Mouse (Mus musculus) liver, embryonic 16.5 days (tissue): ENCODE data around the gene Fkbp11. TPM values are rescaled to one million over a fixed set of nuclear protein-coding genes. Genes with fewer than 3 reads are reported as not detected.

Experiments
- ATAC-seq: fragments of 200-750 bp; cut with Nextera tagmentation; 2 replicates; pipeline ENCODE4 v1.8.0; 2017; ENCODE audit warnings: low read depth, mild to moderate bottlenecking, moderate number of reproducible peaks, moderate library complexity
- H3K27ac ChIP-seq: fragments of 300-500 bp; sonication (generic); 2 replicates; pipeline ENCODE4 v1.5.1; 2014; ENCODE audit warnings: mild to moderate bottlenecking, low read length
- H3K27me3 ChIP-seq: fragments of 300-500 bp; sonication (generic); 2 replicates; pipeline ENCODE4 v1.6.1; 2014; ENCODE audit warnings: low read depth, low read length, mixed read lengths; ENCODE audit not compliant: control insufficient read depth, insufficient read depth
- H3K36me3 ChIP-seq: fragments of 300-500 bp; sonication (generic); 2 replicates; pipeline ENCODE4 v1.6.1; 2014; ENCODE audit warnings: mild to moderate bottlenecking; ENCODE audit not compliant: control insufficient read depth, insufficient read depth
- H3K4me1 ChIP-seq: fragments of 300-500 bp; sonication (generic); 2 replicates; pipeline ENCODE4 v1.6.1; 2014; ENCODE audit warnings: low read depth, low read length, mixed read lengths; ENCODE audit not compliant: control insufficient read depth
- H3K4me2 ChIP-seq: fragments of 300-500 bp; sonication (generic); 2 replicates; pipeline ENCODE4 v1.6.1; 2014; ENCODE audit warnings: low read depth, low read length, mixed read lengths
- H3K4me3 ChIP-seq: fragments of 300-500 bp; sonication (generic); 2 replicates; pipeline ENCODE4 v1.5.1; 2014; ENCODE audit warnings: low read depth, mild to moderate bottlenecking, low read length
- H3K9ac ChIP-seq: fragments of 300-500 bp; sonication (generic); 2 replicates; pipeline ENCODE4 v1.6.1; 2014; ENCODE audit warnings: low read depth, low read length
- H3K9me3 ChIP-seq: fragments of 300-500 bp; sonication (generic); replicated peaks from 2 replicates; pipeline ENCODE4 v1.6.1; 2016; ENCODE audit warnings: low read length; ENCODE audit not compliant: control insufficient read depth
- WGBS: fragments of 180-500 bp; shearing (Covaris S2); extraction: QIAGEN DNeasy Blood & Tissue Kit; methylation state at CpG from one replicate; pipeline ENCODE4 v1.1.7; 2014; ENCODE audit not compliant: insufficient replicate concordance; 5-methylcytosine and 5-hydroxymethylcytosine counted together
- polyA plus RNA-seq: library from polyadenylated mRNA; unstranded; fragments of >200 nt; fragmentation: Nextera tagmentation; extraction: Ambion mirVana; gene quantifications from 2 replicates; pipeline ENCODE4 v1.2.1, GENCODE M21; 2015

Fkbp11 gene
- 172 and 182 TPM in 2 replicates for polyA plus RNA-seq

- H3K36me3 ChIP-seq = no peaks in the 10 kb centered on the region
- peak within 1 kb of the TSS; percentile 61 for H3K4me3 ChIP-seq
- peak within 1 kb of the TSS; percentile 65 for H3K9ac ChIP-seq
- H3K4me1 ChIP-seq = peaks cover 15% of the 10 kb centered on the region
- H3K4me2 ChIP-seq = peak within 1 kb of the TSS; percentile 63
- peaks cover 12% of the 10 kb centered on the region; the same call in 1 of the 2 replicates for H3K27me3 ChIP-seq
- H3K9me3 ChIP-seq = no peaks in the 10 kb centered on the region
- peak within 1 kb of the TSS; percentile 58 for H3K27ac ChIP-seq
- under 1% methylated on average over 39 of the region's 39 CpGs for WGBS
- ATAC-seq = peak; percentile 82
These were observed at the start of gene Fkbp11 for GRCm38 (mm10) chr15:98727443-98728321. TSS of gene Fkbp11 (minus strand) at chr15:98728198.

GRCm38 (mm10) chr15:98777762-98778161, 49.8 kb upstream of the Fkbp11 start, which contains the start of gene Wnt10b:
TSS of gene Wnt10b (minus strand) at chr15:98778150.
- H3K9ac ChIP-seq = no peak within 1 kb of the TSS
- ATAC-seq = no peak
- H3K4me3 ChIP-seq = no peak within 1 kb of the TSS

GRCm38 (mm10) chr15:98777005-98777616, 49.1 kb upstream of the Fkbp11 start:
- no peak overlapping the region for H3K27ac ChIP-seq
- no peaks in the 10 kb centered on the region for H3K9me3 ChIP-seq
- H3K4me1 ChIP-seq = peaks cover 5% of the 10 kb centered on the region
- no peaks in the 10 kb centered on the region for H3K36me3 ChIP-seq
- no peak overlapping the region for H3K4me3 ChIP-seq
- no peak for ATAC-seq
- H3K27me3 ChIP-seq = peaks cover 96% of the 10 kb centered on the region
- WGBS = 3% methylated on average over 19 of the region's 19 CpGs
- no peak overlapping the region for H3K9ac ChIP-seq
- H3K4me2 ChIP-seq = no peak overlapping the region

More at GRCm38 (mm10) chr15:98777762-98778161, 49.8 kb upstream of the Fkbp11 start, which contains the start of gene Wnt10b:
- H3K4me1 ChIP-seq = peaks cover 5% of the 10 kb centered on the region
- no peak within 1 kb of the TSS for H3K4me2 ChIP-seq
- no peak within 1 kb of the TSS for H3K27ac ChIP-seq
- peaks cover 94% of the 10 kb centered on the region for H3K27me3 ChIP-seq
- H3K36me3 ChIP-seq = no peaks in the 10 kb centered on the region
- H3K9me3 ChIP-seq = no peaks in the 10 kb centered on the region
- WGBS = under 1% methylated on average over 31 of the region's 33 CpGs

- 1% methylated on average over 55 of the region's 62 CpGs for WGBS
These were observed 48.4 kb upstream of the Fkbp11 start for GRCm38 (mm10) chr15:98776280-98777004.

GRCm38 (mm10) chr15:98775533-98775932, 47.5 kb upstream of the Fkbp11 start:
- 5% methylated on average over 5 of the region's 5 CpGs for WGBS
- peaks cover 93% of the 10 kb centered on the region for H3K27me3 ChIP-seq

More at GRCm38 (mm10) chr15:98776280-98777004, 48.4 kb upstream of the Fkbp11 start:
- no peak for ATAC-seq
- no peaks in the 10 kb centered on the region for H3K36me3 ChIP-seq
- peaks cover 98% of the 10 kb centered on the region for H3K27me3 ChIP-seq
- peak overlapping the region; percentile 6; the same call in 1 of the 2 replicates for H3K4me3 ChIP-seq
- peaks cover 5% of the 10 kb centered on the region for H3K4me1 ChIP-seq
- no peak overlapping the region for H3K27ac ChIP-seq
- no peaks in the 10 kb centered on the region for H3K9me3 ChIP-seq
- H3K4me2 ChIP-seq = peak overlapping the region; percentile 13; the same call in 1 of the 2 replicates
- H3K9ac ChIP-seq = no peak overlapping the region

GRCm38 (mm10) chr15:98774096-98774495, 46.1 kb upstream of the Fkbp11 start:
- no peak overlapping the region for H3K27ac ChIP-seq
- peaks cover 5% of the 10 kb centered on the region for H3K4me1 ChIP-seq
- no peak overlapping the region for H3K4me2 ChIP-seq
- H3K36me3 ChIP-seq = no peaks in the 10 kb centered on the region
- no peak for ATAC-seq
- no peaks in the 10 kb centered on the region for H3K9me3 ChIP-seq
- no peak overlapping the region for H3K9ac ChIP-seq
- 29% methylated on average over 15 of the region's 15 CpGs for WGBS
- peaks cover 81% of the 10 kb centered on the region for H3K27me3 ChIP-seq
- no peak overlapping the region for H3K4me3 ChIP-seq

More at GRCm38 (mm10) chr15:98775533-98775932, 47.5 kb upstream of the Fkbp11 start:
- Histone ChIP-seq H3K4me3 (no peak overlapping the region), H3K4me2 (no peak overlapping the region), H3K27ac (no peak overlapping the region), H3K4me1 (peaks cover 5% of the 10 kb centered on the region), H3K9me3 (no peaks in the 10 kb centered on the region), H3K9ac (no peak overlapping the region), H3K36me3 (no peaks in the 10 kb centered on the region)
- ATAC-seq = no peak

GRCm38 (mm10) chr15:98772511-98773211, 44.7 kb upstream of the Fkbp11 start:
- Histone ChIP-seq H3K9ac (peak overlapping the region; percentile 3; the same call in 1 of the 2 replicates), H3K4me3 (peak overlapping the region; percentile 42), H3K27ac (no peak overlapping the region), H3K9me3 (no peaks in the 10 kb centered on the region), H3K4me2 (peak overlapping the region; percentile 58), H3K27me3 (peaks cover 67% of the 10 kb centered on the region), H3K36me3 (no peaks in the 10 kb centered on the region), H3K4me1 (peaks cover 5% of the 10 kb centered on the region)
- ATAC-seq = no peak
- 2% methylated on average over 36 of the region's 36 CpGs for WGBS

GRCm38 (mm10) chr15:98771813-98772425, 43.9 kb upstream of the Fkbp11 start:
- Histone ChIP-seq H3K4me3 (no peak overlapping the region; the same call in 1 of the 2 replicates), H3K36me3 (no peaks in the 10 kb centered on the region), H3K4me1 (peaks cover 5% of the 10 kb centered on the region), H3K27me3 (peaks cover 59% of the 10 kb centered on the region), H3K9ac (no peak overlapping the region), H3K9me3 (no peaks in the 10 kb centered on the region), H3K27ac (no peak overlapping the region), H3K4me2 (peak overlapping the region; percentile 58)
- 6% methylated on average over 12 of the region's 12 CpGs for WGBS
- ATAC-seq = no peak
